Mouse (Mus musculus) spleen, postnatal 36 days (tissue): ENCODE measurements around the gene Vmn2r2.

ENCODE experiments used
- DNase-seq, 2 experiments: peaks; one replicate each; pipeline ENCODE4 v3.0.0; 2022; ENCODE audit warnings: low spot score in 2 of 2, mixed read lengths in 1 of 2

The Vmn2r2 gene

GRCm38 (mm10) chr3:64141878-64142508 is at the start of gene Vmn2r2:
Gene Vmn2r2, minus strand, starts transcription at chr3:64141928.
- DNase-seq = no peak

GRCm38 (mm10) chr3:64113352-64114046 is 28.2 kb downstream of the Vmn2r2 start:
- no peak for DNase-seq

- DNase-seq = no peak
These were observed 29.0 kb downstream of the Vmn2r2 start for GRCm38 (mm10) chr3:64112707-64113106.

GRCm38 (mm10) chr3:64081247-64081646 is 60.5 kb downstream of the Vmn2r2 start, which contains the start of gene Vmn2r1:
Gene Vmn2r1, plus strand, starts transcription at chr3:64081547.
- DNase-seq = no peak
